Mouse (Mus musculus): ENCODE data around the gene Gpr1.

DNA sequence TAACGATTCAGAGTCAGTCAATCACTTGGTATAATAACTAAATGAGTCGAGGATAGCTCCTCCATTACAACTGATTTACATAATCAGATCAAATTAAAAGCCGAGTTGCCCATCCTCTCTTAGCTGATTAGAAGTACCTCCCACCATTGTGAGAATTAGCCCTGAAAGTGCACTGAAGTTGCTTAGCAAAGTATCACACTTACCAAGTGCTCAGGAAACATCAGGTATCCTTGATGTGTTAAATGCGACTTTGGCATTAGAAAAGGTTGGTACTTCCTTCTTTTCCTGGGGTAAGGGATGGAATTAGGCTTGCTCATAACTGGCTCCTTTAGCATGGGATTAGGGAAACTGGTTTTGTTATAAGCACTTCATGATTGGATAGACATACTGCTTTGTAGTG, 29.5 kb upstream of the Gpr1 start:
- TF ChIP-seq CTCF (IDR thresholded peaks at IDR 0.05; ENCODE audit: low read depth, low read length) (no peak), POLR2A (IDR thresholded peaks at IDR 0.05; ENCODE audit: insufficient read depth, low read length) (no peak)

Measured in ES-Bruce4 (cell line).